Mouse (Mus musculus) inflammation-experienced regulatory T-cells, adult 6 months (primary cell): ENCODE measurements around the gene Astl. TPM values are rescaled to one million over a fixed set of nuclear protein-coding genes. Genes with fewer than 3 reads are reported as not detected.
"Not testable (repeated sequence)": the region's sequence is repeated elsewhere in the genome, so short reads cannot be mapped to it uniquely, and the experiment has no call there.

Source experiments
- ATAC-seq: one replicate; pipeline ENCODE4 v1.8.0; 2017
- polyA plus RNA-seq, 3 experiments: library from polyadenylated mRNA; unstranded; fragments of 100-300 nt; shearing (Covaris generic); gene quantifications; one replicate each; pipeline ENCODE4 v1.2.1; 2017

Astl gene
- under 1 TPM in 2 of 3 experiments, not detected in 1; 0.21 to 0.35 TPM for polyA plus RNA-seq

DNA sequence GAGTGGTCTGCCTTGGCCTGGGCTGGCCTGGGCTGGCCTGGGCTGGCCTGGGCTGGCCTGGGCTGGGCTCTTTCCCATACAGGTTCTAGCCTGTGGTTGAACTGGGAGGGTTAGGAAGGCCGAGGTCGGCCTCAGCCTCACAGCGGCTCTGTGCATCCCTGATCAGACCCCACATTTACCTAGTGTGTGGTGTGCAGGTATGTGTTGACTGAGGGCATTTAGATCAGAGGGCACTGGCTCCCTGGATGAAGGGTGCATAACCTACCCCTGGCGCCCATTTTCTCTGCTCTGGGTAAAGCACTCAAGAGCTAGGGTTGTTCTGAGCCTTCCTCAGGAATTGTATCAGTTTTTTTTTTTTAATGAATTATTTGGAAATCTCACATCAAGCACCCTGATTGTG lies at the start of gene Astl:
Astl (plus strand) TSS at position 224 of the 400 bp plus-strand sequence.
- ATAC-seq, result no peak

DNA sequence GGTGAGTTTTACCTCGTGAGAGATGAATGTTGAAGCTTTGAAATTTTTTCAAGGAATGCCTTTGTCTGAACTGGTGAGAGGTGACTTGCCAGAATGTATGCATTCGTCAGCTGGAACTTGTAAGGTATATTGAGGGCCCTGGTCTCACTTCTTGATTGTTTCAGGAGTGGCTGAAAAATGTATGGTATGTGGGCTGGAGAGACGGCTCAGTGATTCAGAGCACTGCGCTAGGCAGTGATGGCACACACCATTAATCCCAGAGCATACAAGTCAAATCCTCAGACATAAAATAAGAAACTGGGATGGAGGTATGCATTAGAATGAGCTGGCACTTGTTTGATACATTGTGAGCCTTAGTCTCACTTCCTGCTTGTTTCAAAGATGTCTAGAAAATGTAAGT lies 46.2 kb upstream of the Astl start:
- no peak for ATAC-seq

GRCm38 (mm10) chr2:127297001-127297805 lies 41.2 kb upstream of the Astl start:
- ATAC-seq, result no peak

DNA sequence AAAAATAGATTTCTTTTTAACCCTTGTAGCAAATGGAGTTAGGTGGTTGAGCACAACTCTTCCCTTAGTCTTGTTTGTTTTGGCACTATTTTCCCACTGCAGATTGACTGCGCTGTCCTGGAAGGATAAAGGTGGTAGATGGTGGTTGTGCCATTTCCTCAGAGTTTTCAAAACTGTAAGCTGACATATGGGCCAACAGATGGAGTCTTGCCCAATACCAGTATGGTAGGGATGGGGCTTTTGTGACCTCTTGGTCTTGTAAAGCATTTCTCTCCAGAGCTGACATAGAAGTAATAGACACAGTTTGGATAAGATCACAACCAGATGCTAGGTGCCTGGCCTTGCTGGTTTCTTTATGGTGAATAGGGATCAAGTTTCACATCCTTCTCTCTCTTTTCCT lies 40.4 kb upstream of the Astl start:
- no peak for ATAC-seq

DNA sequence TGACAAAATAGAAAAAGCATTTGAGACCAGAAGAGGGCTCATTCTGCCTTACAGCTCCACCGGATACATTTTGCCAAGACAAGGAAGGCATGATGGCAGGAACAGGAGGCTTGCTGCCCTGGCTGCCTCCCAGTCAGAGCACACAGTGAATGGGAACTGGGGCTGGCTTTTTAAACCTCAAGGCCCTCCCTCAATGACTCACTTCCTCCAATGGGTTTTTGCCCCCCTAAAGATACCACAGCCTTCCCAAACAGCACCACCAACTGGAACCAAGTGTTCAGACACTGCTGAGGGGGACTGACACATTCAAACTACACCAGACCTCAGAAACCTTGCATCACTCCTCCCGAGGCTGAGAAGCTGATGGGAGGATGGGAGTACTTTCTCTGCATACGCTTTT lies 37.7 kb upstream of the Astl start:
- peak; percentile 35 for ATAC-seq

DNA sequence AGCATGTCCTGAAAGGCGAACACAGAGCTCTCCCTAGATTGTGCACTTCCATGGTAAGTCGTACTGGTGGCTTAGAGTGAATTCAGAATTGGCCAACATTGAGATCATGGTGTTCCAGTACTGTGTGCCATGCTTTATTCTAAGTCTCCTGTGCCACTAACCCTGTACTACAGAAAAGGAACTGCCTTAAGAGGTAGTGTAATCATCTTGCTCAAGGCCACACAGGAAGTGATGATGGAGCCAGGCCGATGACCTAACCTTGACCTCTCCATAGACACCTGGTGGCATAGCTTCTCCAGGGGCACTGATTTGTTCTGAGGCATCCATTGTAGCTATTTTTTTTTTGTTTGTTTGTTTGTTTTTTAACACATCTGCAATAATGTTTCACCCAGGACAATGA lies 36.6 kb upstream of the Astl start:
- ATAC-seq, result no peak

GRCm38 (mm10) chr2:127304192-127304591 lies 34.2 kb upstream of the Astl start:
- ATAC-seq, result not testable (repeated sequence)

DNA sequence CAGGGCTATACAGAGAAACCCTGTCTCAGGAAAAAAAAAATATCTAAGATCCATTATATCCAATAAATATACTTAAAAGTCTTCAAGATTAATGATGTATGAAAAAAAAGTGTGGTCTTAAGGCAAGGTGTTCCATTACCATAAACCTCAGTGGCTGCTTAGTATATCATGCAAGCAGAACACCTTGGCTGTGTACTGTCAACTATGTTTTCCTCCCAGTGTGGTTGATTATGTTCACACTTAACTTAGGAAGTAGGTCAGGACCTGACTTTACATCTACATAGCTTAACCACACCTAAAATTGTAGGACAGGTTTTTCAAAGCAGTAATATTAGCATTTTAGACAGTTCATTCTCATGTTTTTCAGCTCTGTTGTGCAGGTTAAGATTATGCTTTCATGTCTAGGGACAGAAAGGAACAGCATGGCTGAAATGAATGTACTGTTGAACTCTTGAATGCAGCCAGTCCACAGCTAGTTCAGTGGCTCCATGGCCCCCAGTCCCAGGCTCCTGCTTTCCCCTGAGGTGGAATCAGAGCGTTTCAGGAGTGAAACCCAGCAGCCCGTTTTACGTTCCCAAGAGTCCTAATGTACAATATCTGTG lies 33.7 kb upstream of the Astl start:
- ATAC-seq, result no peak

DNA sequence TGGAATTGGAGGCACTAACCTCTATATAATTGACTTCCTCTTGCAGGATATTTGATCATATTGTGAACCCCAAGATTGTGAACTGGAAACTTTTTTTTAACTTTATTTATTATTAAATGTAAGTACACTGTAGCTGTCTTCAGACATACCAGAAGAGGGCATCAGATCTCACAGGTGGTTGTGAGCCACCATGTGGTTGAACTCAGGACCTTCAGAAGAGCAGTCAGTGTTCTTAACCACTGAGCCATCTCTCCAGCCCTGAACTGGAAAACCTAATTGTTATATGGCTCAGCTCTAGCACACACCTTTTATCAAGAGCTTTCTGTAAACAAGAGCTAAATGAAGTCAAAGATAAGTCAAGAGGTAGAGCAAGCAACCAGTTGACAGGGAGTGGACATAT lies 32.3 kb upstream of the Astl start:
- ATAC-seq, result peak; percentile 18

GRCm38 (mm10) chr2:127307179-127307578 lies 31.3 kb upstream of the Astl start:
- no peak for ATAC-seq

GRCm38 (mm10) chr2:127308660-127309059 lies 29.8 kb upstream of the Astl start:
- ATAC-seq, result peak; percentile 64

DNA sequence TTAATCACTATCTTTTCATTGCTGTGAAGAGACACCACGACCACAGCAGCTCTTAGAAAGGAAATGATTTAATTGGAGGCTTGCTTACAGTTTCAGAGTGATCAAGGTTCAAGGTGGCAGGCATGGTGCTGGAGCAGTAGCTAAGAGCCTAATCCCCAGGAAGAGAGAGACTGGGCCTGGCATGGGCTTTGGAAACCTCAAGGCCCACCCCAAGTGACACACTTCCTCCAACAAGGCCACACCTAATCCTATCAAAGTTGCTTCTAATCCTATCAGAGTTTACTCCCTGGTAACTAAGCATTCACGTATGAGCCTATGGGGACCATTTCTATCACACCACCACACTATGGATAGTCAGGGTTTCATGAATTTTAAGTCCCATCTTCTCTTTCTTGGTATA lies 28.2 kb upstream of the Astl start:
- no peak for ATAC-seq

DNA sequence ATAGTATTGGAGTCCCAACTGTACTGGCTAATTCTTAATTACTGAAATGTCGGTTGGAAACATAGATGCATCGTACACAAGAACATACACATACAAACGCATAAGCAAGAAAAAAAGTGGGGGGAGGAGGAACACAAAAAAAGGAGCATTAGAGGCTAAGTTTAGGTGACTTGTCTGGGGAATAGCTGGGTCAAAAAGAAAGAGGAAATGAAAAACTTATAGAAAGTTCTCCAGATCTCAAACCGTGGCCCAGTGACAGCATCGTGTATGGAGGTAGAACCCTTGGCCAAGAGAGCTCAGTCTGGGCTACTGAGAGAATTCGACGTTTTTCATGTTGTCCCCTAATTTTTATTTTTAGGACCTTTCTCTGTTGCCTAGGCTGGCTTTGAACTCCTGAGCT lies 27.8 kb upstream of the Astl start:
- no peak for ATAC-seq

- no peak for ATAC-seq
These were observed 27.2 kb upstream of the Astl start for GRCm38 (mm10) chr2:127311193-127311592.

DNA sequence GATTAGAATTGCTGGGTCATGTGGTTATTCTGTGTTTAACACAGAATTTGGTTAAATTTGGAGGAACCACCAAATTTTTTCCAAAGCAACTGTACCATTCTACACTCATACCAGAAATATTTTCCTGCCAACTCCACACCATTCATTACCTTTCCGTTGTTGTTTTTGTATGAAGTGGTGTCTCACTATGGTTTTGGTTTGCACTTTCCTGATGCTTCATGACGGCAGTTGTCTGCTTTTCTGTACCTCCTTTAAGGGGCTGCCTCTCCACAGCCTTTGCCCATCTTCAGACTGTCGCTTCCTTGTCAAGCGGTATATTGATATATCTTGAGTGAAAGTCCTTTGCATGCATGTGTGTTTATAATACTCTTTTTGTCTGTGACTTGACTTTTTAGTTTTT lies 25.6 kb upstream of the Astl start:
- ATAC-seq, result no peak

DNA sequence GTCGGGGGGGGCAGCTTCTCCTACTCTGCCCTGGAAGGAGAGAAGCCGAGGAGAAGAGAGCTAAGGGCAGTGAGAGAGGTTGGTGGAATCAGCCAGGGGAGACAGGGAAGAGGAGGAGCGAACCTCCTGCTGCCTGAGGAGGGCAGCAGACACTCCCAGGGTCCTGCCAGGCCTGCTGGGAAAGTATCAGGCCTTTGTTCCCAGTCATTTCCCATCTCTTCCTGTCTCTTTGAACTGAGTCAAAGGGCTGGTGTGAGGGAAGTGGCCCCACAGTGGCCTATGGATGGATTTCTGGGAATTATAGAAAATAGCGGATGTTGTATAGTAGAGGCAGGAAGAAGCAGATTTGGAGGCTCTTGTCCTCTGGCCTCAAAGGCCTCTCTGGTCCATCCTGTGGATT lies 24.6 kb upstream of the Astl start:
- no peak for ATAC-seq

- ATAC-seq, result peak; percentile 67
These were observed 23.8 kb upstream of the Astl start for GRCm38 (mm10) chr2:127314467-127315154.

- peak; percentile 7 for ATAC-seq
These were observed 23.3 kb upstream of the Astl start for GRCm38 (mm10) chr2:127315155-127315470.

DNA sequence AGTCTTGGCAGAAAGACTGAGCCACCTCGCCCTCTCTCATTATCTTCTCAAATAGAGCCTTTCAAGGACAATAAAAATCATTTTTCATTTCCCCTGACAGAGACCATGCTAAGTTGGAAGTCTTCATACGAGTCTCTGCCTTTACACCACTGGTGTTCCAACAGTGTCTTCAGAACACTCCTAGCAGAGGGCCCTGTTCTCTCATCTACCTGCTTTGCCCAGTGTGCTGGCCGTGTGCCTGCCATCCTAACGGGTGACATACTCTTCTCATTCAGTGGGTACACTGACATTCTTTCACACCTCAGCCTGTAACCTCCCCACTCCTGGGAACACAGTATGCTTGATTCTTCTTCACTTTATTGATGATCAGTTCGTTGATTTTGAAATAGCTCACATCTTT lies 22.0 kb upstream of the Astl start:
- ATAC-seq, result no peak

GRCm38 (mm10) chr2:127318136-127318535 lies 20.3 kb upstream of the Astl start:
- peak; percentile 61 for ATAC-seq

DNA sequence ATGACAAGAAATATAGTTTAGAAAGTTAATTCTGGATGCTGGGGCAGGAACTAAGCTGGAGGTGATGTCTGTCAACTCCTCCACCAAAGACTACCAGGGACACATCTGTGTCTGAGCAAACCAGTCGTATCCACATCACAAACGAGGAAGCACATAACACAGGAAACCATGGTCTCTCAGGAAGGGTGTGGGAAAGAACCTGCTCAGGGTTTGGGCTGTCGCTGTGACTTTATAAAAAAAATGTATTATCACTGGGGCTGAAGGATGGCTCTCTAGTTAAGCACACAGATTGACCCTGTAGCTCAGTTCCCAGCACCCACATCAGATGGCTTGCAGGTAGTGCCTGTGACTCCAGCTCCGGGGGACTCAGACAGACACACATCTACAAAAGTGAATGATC lies 19.4 kb upstream of the Astl start:
- peak; percentile 32 for ATAC-seq

GRCm38 (mm10) chr2:127322671-127323285 lies 15.7 kb upstream of the Astl start:
- ATAC-seq, result no peak

- ATAC-seq, result no peak
These were observed 14.8 kb upstream of the Astl start for GRCm38 (mm10) chr2:127323667-127324066.
